Mouse (Mus musculus): ENCODE results near the gene Rc3h1.
"Not testable (repeated sequence)": the region's sequence is repeated elsewhere in the genome, so short reads cannot be mapped to it uniquely, and the experiment has no call there.

DNA sequence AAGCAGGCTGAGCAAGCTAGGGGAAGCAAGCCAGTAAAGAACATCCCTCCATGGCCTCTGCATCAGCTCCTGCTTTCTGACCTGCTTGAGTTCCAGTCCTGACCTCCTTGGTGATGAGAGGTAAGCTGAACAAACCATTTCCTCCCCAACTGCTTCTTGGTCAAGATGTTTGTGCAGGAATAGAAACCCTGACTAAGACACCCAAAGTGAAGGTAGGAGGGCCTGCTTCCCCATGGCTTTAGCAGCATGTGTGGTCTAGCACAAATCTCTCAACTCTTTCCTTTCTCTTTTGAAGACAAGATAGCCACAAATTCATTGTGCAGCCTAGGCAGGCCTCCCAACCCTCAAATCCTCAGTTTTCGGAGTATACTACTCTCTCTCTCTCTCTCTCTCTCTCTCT, 78.5 kb downstream of the Rc3h1 start:
- not testable (repeated sequence) for TF ChIP-seq POLR2A (IDR thresholded peaks at IDR 0.05; ENCODE audit: low read depth, low read length); CTCF (IDR thresholded peaks at IDR 0.05; ENCODE audit: borderline replicate concordance, insufficient read depth, low read length)

Data from embryonic fibroblast, embryonic 13.5 days (primary cell).